Mouse (Mus musculus) brain, embryonic 18.5 days (tissue): ENCODE results near the gene Klhl42.

Experiments used
- DNase-seq: peaks from one replicate; pipeline ENCODE4 v3.0.0-alpha.2; 2012; ENCODE audit warnings: low read depth, low spot score

The Klhl42 gene

DNA sequence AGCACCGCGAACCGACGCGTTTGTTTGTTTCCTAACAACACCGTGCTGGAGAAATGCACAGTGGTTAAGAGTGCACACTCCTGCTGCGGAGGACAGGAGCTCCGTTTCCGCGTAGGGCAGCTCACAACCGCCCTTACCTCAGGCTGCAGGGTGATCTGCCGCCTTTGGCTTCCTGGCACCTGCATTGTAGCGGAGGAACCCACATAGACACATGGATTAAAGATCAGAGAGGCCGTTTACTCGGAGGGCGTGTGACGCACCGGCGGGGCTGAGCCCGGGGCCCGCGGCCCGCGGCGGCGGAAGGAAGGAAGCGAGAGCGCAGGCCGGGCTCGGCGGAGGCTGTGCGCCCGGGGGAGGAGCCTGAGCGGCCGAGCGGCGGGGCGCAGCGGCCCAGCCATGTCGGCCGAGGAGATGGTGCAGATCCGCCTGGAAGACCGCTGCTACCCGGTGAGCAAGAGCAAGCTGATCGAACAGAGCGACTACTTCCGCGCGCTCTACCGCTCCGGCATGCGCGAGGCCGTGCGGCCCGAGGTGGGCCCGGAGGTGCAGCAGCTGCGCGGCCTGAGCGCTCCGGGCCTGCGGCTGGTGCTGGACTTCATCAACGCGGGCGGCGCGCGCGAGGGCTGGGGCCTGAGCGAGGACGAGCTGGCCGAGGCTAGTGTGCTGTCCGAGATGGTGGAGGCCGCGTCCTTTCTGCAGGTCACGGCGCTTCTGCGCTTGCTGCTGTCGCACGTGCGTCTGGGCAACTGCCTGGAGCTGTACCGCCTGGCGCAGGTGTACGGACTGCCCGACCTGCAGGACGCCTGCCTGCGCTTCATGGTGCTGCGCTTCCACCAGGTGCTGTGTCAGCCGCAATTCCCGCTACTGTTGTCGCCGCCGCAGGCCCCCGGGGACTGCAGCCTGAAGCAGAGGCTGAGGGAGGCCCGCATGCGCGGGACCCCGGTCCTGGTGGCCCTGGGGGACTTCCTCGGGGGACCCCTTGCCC is at the start of gene Klhl42:
Klhl42 (plus strand) TSS at position 244 of the 985 bp plus-strand sequence.
- no peak for DNase-seq

DNA sequence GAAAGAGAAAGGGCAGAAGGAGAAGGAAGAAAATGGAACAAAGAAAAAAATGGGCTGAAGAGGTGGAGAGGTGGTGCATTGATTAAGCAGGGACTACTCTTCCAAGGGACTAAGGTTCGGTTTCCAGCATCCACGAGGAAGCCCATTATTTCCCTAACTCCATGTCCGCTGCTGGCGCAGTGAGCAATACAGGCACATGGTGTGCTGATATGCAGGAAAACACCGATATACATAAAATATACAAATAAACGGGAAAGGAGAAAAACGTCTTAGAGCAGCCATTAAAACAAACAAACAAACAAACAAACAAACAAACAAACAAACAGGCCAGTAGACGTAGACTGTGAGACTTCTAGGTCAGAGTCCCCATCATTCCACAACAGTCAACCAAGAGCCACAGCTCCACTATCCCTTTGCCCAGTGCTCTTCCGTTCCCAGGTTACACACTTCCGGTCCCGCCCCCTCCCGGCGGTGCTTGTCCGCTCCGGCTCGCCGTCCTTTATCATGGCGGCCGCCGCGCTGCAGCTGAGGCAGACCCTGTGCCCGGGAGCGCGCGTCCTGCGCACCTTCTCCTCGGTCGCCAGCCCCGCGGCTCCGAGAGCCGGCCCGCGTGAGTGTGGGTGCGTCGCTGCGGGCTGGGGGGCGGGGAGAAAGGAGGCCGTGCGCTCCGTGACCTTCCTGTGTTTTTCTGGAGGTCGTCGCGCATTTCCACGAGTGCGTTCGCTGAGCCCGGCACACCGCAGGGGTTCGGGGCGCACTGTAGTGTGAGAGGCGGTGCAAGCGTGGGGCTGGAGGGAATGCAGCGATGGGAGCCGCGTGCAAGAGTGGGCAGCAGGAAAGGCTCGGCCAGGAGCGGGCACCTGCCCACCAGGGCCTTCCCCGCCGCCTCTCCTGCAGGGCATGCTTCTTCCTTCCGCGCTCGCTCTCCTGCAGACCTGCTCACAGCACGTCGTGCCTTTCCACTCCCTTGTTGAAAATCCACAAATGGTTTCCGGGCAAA is 48.6 kb upstream of the Klhl42 start, which contains the start of gene Mrps35:
Mrps35 (plus strand) TSS at position 474 of the 1,000 bp plus-strand sequence.
- peak; percentile 78 for DNase-seq

GRCm38 (mm10) chr6:147043633-147044032 is 47.5 kb upstream of the Klhl42 start:
- no peak for DNase-seq

GRCm38 (mm10) chr6:147049239-147049805 is 41.9 kb upstream of the Klhl42 start:
- no peak for DNase-seq

DNA sequence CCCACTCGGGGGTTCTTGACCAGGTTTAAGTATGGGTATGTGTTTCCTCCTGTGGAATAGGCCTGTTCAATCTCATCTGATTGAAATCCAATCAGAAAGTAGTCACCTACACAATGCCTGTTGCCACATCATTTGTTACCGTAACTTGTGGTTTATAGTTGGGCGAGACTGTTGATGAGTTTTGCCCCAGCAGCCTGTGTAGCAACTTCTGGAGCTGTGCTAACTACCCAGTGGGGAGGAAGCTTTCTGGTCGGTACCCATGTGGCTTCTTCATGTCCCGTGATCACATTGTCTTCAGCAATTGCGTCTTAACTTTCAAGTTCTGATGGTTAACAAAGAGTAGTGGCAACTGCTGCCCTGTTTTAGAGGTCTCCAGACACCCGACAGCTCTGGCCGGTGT is 39.5 kb upstream of the Klhl42 start:
- no peak for DNase-seq

DNA sequence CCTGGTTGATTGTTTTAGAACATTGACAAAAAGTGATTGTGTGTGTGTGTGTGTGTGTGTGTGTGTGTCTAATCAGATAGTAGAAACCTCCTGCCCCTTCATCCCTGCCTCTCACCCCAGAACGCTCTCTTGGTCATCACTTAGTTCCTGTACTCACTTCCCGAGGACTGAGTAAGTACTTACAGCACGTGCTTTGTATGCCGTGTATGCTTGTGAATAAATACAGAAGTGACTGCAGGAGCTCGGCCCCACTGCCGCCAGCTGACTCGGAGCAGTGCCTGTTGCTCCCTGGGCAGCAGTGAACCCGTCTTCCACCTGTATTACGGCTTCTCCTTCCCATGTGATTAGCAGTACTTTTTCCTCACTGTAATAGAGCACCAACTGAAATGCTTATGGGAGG is 38.7 kb upstream of the Klhl42 start:
- DNase-seq = no peak

- DNase-seq = peak; percentile 20
These were observed 37.2 kb upstream of the Klhl42 start for GRCm38 (mm10) chr6:147053785-147054646.

- no peak for DNase-seq
These were observed 35.7 kb upstream of the Klhl42 start for GRCm38 (mm10) chr6:147055374-147055977.

- DNase-seq = no peak
These were observed 31.9 kb upstream of the Klhl42 start for GRCm38 (mm10) chr6:147059326-147059725.

DNA sequence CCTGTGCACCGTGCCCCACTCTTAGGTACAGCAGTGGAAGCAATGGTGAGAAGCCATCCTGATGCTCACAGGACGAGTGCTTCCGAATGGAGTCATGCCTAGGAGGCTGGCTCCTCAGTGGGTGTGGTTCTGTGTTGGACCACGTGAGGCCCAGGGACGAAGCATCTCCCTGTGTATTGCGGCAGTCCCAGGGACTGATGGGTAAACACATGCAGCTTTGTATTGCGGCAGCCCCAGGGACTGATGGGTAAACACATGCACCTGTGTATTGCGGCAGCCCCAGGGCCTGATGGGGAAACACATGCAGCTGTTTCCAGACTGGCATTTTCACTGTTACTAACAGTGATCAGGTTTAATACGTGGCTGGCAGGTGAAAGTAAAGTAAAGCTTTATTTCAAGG is 29.5 kb upstream of the Klhl42 start:
- DNase-seq = no peak

GRCm38 (mm10) chr6:147062034-147062433 is 29.1 kb upstream of the Klhl42 start:
- no peak for DNase-seq

- no peak for DNase-seq
These were observed 28.5 kb upstream of the Klhl42 start for GRCm38 (mm10) chr6:147062694-147063093.

- DNase-seq = no peak
These were observed 26.8 kb upstream of the Klhl42 start for GRCm38 (mm10) chr6:147064226-147064943.

DNA sequence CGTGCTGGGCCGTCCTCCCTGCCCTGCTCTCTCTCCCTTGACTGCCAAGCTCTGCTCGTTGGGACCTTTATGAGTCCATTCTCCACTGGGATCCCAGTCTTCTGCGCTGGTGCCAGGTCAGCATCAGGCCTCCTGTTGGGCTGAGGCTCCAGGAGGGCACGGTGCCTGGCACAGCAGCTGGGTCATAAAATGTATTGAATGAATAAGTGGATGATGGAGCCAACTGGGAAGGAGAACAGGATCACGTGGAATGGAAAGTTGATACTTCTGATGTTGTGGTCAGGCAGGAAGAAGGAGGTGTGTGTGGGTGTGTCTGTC is 26.3 kb upstream of the Klhl42 start:
- DNase-seq = no peak

DNA sequence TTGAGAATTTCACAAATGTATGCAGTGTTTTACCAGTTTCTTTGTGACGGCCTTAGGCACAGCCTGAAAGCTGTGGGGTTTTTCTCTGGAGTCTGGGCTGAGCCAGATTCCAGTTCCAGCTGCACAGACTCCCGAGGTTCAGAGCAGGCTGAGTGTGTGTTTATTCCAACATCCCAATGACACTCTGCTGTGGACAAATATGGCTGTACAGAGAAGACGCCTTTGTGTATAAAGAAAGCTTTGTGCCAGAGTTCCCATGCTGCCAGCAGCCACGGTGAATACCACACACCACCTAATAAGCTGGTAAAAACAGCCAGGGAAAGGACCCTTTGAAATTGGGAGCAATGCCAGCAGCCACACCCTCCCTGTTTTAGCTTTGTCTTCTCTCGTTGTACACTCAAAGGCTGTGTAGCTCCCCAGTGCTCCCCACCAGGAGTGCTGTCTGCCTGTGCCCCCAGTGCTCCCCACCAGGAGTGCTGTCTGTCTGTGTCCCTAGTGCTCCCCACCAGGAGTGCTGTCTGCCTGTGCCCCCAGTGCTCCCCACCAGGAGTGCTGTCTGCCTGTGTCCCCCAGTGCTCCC is 15.3 kb upstream of the Klhl42 start:
- DNase-seq = no peak

GRCm38 (mm10) chr6:147076878-147077277 is 14.3 kb upstream of the Klhl42 start:
- DNase-seq = no peak

DNA sequence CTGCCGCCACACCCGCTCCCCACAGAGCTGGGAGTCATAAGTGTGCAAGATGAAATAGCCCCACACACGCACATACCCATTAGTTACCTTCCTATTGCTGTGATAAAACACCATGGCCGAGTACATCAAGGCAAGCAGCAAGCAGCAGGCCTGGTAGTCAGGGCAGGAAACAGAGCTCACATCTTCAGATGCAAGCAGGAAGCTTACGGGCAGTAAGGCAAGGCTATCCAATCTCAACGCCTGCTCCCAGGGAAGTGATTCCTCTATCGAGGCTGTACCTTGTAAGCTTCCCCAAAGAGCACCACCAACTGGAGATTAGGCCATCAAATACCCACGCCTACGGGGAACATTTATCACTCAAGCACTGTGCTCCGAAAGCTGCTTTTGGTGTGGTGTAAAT is 11.3 kb upstream of the Klhl42 start:
- DNase-seq = no peak

- DNase-seq = no peak
These were observed 5.7 kb upstream of the Klhl42 start for GRCm38 (mm10) chr6:147085398-147086040.
